Mouse (Mus musculus) forebrain, postnatal 0 days (tissue): Measurements from ENCODE around the gene Hspa1b. TPM values are rescaled to one million over a fixed set of nuclear protein-coding genes. Genes with fewer than 3 reads are reported as not detected.
"Not testable (repeated sequence)": the region's sequence is repeated elsewhere in the genome, so short reads cannot be mapped to it uniquely, and the experiment has no call there.

Source experiments
- ATAC-seq: fragments of 200-750 bp; cut with Nextera tagmentation; 2 replicates; pipeline ENCODE4 v1.8.0; 2017; ENCODE audit warnings: mild to moderate bottlenecking, moderate library complexity
- DNase-seq: peaks from one replicate; pipeline ENCODE4 v3.0.0-alpha.2; 2015
- H3K27ac ChIP-seq: fragments of 300-500 bp; sonication (generic); 2 replicates; pipeline ENCODE4 v1.5.1; 2014; ENCODE audit warnings: low read depth, mild to moderate bottlenecking, antibody characterized with exemption, low read length, moderate library complexity, mixed read lengths
- H3K27me3 ChIP-seq: fragments of 300-500 bp; sonication (generic); 2 replicates; pipeline ENCODE4 v1.6.1; 2014; ENCODE audit warnings: mild to moderate bottlenecking, low read length, mixed read lengths; ENCODE audit not compliant: insufficient read depth
- H3K36me3 ChIP-seq: fragments of 300-500 bp; sonication (generic); 2 replicates; pipeline ENCODE4 v1.6.1; 2014; ENCODE audit warnings: mild to moderate bottlenecking, moderate library complexity; ENCODE audit not compliant: insufficient read depth
- H3K4me1 ChIP-seq: fragments of 300-500 bp; sonication (generic); 2 replicates; pipeline ENCODE4 v1.6.1; 2014; ENCODE audit warnings: antibody characterized with exemption; ENCODE audit not compliant: insufficient read depth
- H3K4me2 ChIP-seq: fragments of 300-500 bp; sonication (generic); 2 replicates; pipeline ENCODE4 v1.6.1; 2014; ENCODE audit warnings: low read depth, mild to moderate bottlenecking, moderate library complexity
- H3K4me3 ChIP-seq: fragments of 300-500 bp; sonication (generic); 2 replicates; pipeline ENCODE4 v1.5.1; 2014; ENCODE audit warnings: low read depth, low read length, mixed read lengths
- H3K9ac ChIP-seq: fragments of 300-500 bp; sonication (generic); 2 replicates; pipeline ENCODE4 v1.6.1; 2014; ENCODE audit warnings: mild to moderate bottlenecking
- H3K9me3 ChIP-seq: fragments of 300-500 bp; sonication (generic); 2 replicates; pipeline ENCODE4 v1.6.1; 2016; ENCODE audit warnings: low read length
- CTCF ChIP-seq: sonication (generic); IDR thresholded peaks from 2 replicates; pipeline ENCODE4 v1.5.1; 2016; ENCODE audit warnings: antibody characterized with exemption, control low read depth, low read depth
- WGBS: fragments of 180-500 bp; shearing (Covaris S2); extraction: QIAGEN DNeasy Blood & Tissue Kit; methylation state at CpG from one replicate; pipeline ENCODE4 v1.1.7; 2014; 5-methylcytosine and 5-hydroxymethylcytosine counted together
- polyA plus RNA-seq: library from polyadenylated mRNA; unstranded; fragments of >200 nt; fragmentation: Nextera tagmentation; extraction: Ambion mirVana; gene quantifications from 2 replicates; pipeline ENCODE4 v1.2.1, GENCODE M21; 2015
- total RNA-seq: library from RNA; depleted of rRNA; stranded (reverse); fragments of >200 nt; gene quantifications from 2 replicates; pipeline ENCODE4 v1.2.3, GENCODE M21; 2014

The Hspa1b gene
- total and polyA plus RNA-seq, 2 experiments from 2014 or later = 0.42 to 8.1 TPM

DNA sequence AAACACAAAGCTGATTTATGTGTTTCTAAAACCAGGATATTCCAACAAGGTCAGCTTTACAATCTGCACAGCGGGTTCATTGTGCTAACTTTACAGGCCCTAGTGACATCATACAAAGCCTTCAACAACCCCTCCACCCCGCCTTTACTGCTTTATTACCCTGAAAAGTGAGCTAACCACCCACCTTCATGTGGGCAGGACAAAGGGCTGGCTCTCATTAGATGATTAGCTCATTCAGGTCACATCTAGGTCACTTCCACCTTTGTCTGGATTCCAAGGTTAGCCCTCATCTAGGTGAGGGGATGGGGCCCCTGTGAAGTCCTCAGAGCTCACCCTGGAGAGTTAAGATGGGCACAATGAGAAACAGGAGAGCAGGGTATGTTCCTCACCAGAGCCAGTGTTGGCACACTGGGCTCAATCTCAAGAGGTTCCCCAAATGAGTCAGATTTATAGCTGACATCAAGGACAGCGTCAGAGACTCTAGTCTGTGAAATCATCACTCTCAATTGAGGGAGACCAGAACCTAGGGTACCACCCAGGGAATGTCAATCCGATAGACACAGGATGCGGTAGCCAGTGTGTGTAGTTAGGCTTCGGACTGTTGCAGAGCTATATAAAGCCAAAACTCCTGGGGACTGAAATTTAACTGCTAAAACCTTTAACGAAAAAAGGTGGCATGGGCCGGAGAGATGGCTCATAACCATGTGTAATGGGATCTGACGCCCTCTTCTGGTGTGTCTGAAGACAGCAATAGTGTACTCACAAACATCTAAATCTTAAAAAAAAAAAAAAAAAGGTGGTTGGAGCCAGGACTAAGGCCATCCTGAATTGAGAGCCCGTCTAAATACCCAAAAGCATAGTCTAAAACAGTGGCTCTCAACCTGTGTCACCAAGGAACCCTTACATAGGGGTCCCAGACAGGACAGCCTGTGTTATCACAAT, 8.3 kb downstream of the Hspa1b start:
- Histone ChIP-seq H3K9ac (peak overlapping the region; percentile 99), H3K9me3 (no peaks in the 10 kb centered on the region), H3K4me3 (peak overlapping the region; percentile 83), H3K36me3 (peaks cover 10% of the 10 kb centered on the region), H3K27me3 (no peaks in the 10 kb centered on the region), H3K4me2 (peak overlapping the region; percentile 81), H3K27ac (peak overlapping the region; percentile 92), H3K4me1 (peaks cover 8% of the 10 kb centered on the region)
- WGBS = 20% methylated on average over 10 of the region's 10 CpGs
- DNase-seq (no peak), ATAC-seq (no peak)
- TF ChIP-seq CTCF = peak; percentile 32

DNA sequence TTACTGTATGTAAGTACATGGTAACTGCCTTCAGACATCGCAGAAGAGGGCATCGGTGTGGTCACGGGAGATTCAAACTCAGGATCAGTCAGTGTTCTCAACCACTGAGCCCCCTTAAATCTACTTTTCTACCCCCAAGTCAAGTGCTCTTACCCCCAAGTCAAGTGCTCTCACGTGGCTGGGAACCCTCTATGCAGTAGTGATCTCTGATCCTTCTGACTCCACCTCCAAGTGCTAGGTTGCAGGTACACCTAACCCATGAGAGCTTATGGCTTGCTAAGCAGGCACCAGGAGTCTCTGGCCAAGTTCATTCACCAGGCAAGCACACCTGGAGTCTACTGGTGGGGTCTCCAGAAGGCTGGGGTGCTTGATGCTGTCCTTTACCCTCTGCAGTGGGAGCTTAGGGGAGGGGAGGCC, 9.5 kb downstream of the Hspa1b start:
- WGBS = 40% methylated on average over 4 of the region's 4 CpGs
- no peak overlapping the region for H3K4me2 ChIP-seq
- no peaks in the 10 kb centered on the region for H3K27me3 ChIP-seq

DNA sequence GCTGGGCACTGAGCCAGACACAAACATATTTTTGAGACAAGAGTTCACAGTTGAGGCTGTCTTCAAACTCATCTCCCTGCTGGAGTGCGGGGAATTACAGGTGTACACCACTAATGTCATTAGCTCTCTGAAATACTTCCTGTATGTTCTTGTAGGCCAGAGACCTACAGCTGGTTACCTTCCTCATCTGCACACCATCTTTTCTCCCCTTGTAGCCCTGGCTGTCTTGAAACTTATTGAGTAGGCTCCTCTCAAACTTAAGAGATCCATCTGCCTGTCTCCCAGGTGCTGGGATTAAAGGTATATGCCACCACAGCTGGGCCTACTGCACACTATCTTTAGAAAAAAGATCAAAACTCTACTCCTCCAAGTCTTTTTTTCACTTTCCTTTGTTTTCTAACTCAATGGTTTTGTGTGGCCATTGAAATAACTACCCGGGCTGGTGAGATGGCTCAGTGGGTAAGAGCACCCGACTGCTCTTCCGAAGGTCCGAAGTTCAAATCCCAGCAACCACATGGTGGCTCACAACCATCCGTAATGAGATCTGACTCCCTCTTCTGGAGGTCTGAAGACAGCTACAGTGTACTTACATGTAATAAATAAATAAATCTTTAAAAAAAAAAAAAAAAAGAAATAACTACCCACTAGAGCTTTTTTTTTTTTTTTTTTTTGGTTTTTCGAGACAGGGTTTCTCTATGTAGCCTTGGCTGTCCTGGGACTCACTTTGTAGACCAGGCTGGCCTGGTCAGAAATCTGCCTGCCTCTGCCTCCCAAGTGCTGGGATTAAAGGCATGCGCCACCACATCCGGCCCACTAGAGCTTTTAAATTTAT, 10.1 kb downstream of the Hspa1b start:
- WGBS = 64% methylated on average over 9 of the region's 9 CpGs
- H3K4me3 ChIP-seq, H3K27me3 ChIP-seq, H3K9me3 ChIP-seq, ATAC-seq, DNase-seq, H3K9ac ChIP-seq, H3K4me1 ChIP-seq, H3K4me2 ChIP-seq, H3K27ac ChIP-seq: not testable (repeated sequence)
- H3K36me3 ChIP-seq = peaks cover 10% of the 10 kb centered on the region

More for the DNA sequence above, 9.5 kb downstream of the Hspa1b start:
- no peak for TF ChIP-seq CTCF
- Histone ChIP-seq H3K27ac (no peak overlapping the region), H3K4me1 (peaks cover 8% of the 10 kb centered on the region), H3K4me3 (no peak overlapping the region), H3K9ac (no peak overlapping the region), H3K36me3 (peaks cover 10% of the 10 kb centered on the region), H3K9me3 (no peaks in the 10 kb centered on the region)
- DNase-seq (no peak), ATAC-seq (no peak)

DNA sequence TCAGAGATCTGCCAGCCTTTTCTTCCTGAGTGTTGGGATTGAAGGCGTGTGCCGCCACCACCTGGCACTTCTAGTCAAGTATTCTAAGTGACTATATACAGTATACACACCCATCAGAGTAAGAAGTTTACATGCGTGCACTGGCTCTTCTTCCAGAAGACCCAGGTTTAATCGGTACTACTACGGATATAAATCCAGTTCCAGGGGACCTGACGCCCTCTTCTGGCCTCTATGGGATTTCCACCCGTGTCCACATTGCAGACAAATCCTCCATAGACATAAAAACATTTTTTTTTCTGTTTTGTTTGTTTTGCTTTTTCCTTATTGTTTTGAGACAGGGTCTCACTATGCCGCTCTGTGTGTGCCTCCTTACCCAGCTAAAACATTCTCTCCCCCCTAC, 11.4 kb downstream of the Hspa1b start:
- no peak overlapping the region for H3K4me2 ChIP-seq
- peaks cover 10% of the 10 kb centered on the region for H3K36me3 ChIP-seq
- 20% methylated on average over 8 of the region's 8 CpGs for WGBS
- DNase-seq (peak; percentile 36), ATAC-seq (no peak)
- H3K9ac ChIP-seq = no peak overlapping the region
- H3K4me1 ChIP-seq = peaks cover 8% of the 10 kb centered on the region
- H3K27me3 ChIP-seq = no peaks in the 10 kb centered on the region
- TF ChIP-seq CTCF = peak; percentile 51
- H3K4me3 ChIP-seq = no peak overlapping the region
- no peak overlapping the region for H3K27ac ChIP-seq
- no peaks in the 10 kb centered on the region for H3K9me3 ChIP-seq

DNA sequence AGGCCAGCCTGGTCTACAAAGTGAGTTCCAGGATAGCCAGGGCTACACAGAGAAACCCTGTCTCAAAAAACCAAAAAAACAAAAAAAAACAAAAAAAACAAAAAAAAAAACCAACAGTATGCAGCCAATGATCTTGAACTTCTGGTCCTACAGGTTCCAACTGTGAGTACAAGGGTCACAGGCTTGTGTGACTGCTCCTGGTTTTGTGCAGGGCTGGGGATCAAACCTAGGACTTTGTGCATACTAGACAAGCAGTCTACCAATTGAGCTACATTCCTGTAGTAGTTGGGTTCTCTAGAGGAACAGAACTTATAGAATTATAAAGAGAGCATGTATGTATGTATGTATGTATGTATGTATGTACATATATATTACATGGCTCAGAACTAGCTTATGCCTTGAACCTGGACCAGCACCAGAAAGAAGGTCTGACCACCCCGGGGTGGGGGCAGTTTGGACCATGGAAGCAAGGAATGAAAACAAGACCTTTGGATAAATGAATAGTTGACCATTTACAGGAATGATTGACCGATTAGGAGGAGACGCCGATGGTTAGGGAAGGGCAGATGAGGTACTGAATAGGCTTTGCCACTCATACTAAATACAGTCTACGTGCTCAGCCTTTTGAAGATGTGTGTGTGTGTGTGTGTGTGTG, 12.4 kb downstream of the Hspa1b start:
- Histone ChIP-seq H3K4me3 (no peak overlapping the region), H3K27ac (no peak overlapping the region)
- WGBS = 90% methylated on average over 5 of the region's 5 CpGs

DNA sequence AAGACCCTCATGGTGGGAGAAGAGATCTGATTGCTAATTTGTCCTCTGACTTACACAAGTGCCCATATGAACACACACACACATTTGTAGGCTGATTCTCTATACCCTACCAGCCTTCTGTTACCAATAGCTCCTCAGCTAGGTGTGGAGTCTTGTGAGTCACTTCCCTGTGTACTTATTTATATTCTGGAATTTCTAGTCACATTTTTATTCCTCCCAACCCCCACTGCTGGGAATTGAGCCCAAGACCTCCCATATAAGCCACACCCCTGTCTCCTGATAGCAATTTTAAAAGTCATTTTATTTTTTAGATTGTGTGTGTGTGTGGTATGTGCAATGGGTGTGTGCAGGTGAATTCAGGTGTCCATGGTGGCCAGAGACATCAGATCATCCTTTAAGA, 14.7 kb downstream of the Hspa1b start:
- DNase-seq (no peak), ATAC-seq (no peak)
- TF ChIP-seq CTCF = no peak
- Histone ChIP-seq H3K9ac (no peak overlapping the region), H3K36me3 (no peaks in the 10 kb centered on the region), H3K4me1 (no peaks in the 10 kb centered on the region), H3K27ac (no peak overlapping the region), H3K4me3 (no peak overlapping the region), H3K4me2 (no peak overlapping the region), H3K9me3 (no peaks in the 10 kb centered on the region), H3K27me3 (no peaks in the 10 kb centered on the region)

More for the DNA sequence above, 12.4 kb downstream of the Hspa1b start:
- no peak for TF ChIP-seq CTCF
- DNase-seq (no peak), ATAC-seq (no peak)
- Histone ChIP-seq H3K9me3 (no peaks in the 10 kb centered on the region), H3K9ac (no peak overlapping the region), H3K27me3 (no peaks in the 10 kb centered on the region), H3K36me3 (peaks cover 10% of the 10 kb centered on the region), H3K4me1 (peaks cover 8% of the 10 kb centered on the region), H3K4me2 (no peak overlapping the region)
